16 mouse cellular contexts compared by ENCODE assay signal in genomic region chr4:130298877-130299628, GRCm38 (mm10). TPM values are rescaled to one million over a fixed set of nuclear protein-coding genes. Genes with fewer than 3 reads are reported as not detected.
DNase-seq lines count a peak whose midpoint lies in the region; ATAC-seq and TF ChIP-seq lines count a peak whose summit lies in the region.
"Had no signal": no experiment of that assay in that cellular context is flagged by ENCODE, and none has a peak within 500 bp of the region (broad histone marks: within the 10 kb centered on the region; RNA-seq: fewer than 3 reads in every experiment).

No protein-coding gene starts in this region.

- H3K4me1 ChIP-seq in liver, embryonic 12.5 days = peaks cover 75% of the 10 kb centered on the region
- H3K4me1 ChIP-seq in liver, postnatal 0 days (ENCODE audit: insufficient read depth) = peaks cover 17% of the 10 kb centered on the region
- H3K4me1 ChIP-seq in cerebellum, adult 2 months (ENCODE audit: control insufficient read depth, insufficient read depth, low read length) = peaks cover 28% of the 10 kb centered on the region
- no peaks in the 10 kb centered on the region for H3K4me1 ChIP-seq in forebrain, postnatal 0 days (ENCODE audit: insufficient read depth)

- no peak overlapping the region for H3K4me2 ChIP-seq in liver, embryonic 12.5 days
- no peak overlapping the region for H3K4me2 ChIP-seq in liver, postnatal 0 days (ENCODE audit: low read depth, low read length)
- no peak overlapping the region for H3K4me2 ChIP-seq in forebrain, postnatal 0 days (ENCODE audit: low read depth)
- H3K4me2 ChIP-seq: limb, embryonic 13.5 days had no signal

- no peak for TF ChIP-seq CTCF in liver, postnatal 0 days (IDR thresholded peaks at IDR 0.05; ENCODE audit: low read depth)
- TF ChIP-seq CTCF in cerebellum, adult 2 months (IDR thresholded peaks at IDR 0.05; ENCODE audit: borderline replicate concordance, insufficient read depth, low read depth, low read length) = no peak
- TF ChIP-seq CTCF in forebrain, postnatal 0 days (IDR thresholded peaks at IDR 0.05; ENCODE audit: low read depth) = no peak

- peak overlapping the region; percentile 99; the same call in 1 of the 2 replicates for H3K27ac ChIP-seq in liver, embryonic 12.5 days
- H3K27ac ChIP-seq in liver, postnatal 0 days (ENCODE audit: low read depth) = no peak overlapping the region
- H3K27ac ChIP-seq in cerebellum, adult 2 months (ENCODE audit: insufficient read depth, low read length) = peak overlapping the region; percentile 75
- no peak overlapping the region for H3K27ac ChIP-seq in forebrain, postnatal 0 days (ENCODE audit: low read depth, low read length)
- H3K27ac ChIP-seq: limb, embryonic 13.5 days had no signal

- 0 out of 2 replicates have a peak overlapping the region, but pooled peaks have one; percentile 9 for H3K9ac ChIP-seq in liver, embryonic 12.5 days
- no peak overlapping the region for H3K9ac ChIP-seq in liver, postnatal 0 days (replicated peaks)
- no peak overlapping the region for H3K9ac ChIP-seq in forebrain, postnatal 0 days

- 75% methylated on average over 11 of the region's 11 CpGs for WGBS in liver, embryonic 12.5 days (ENCODE audit: insufficient replicate concordance)
- WGBS in liver, postnatal 0 days (ENCODE audit: insufficient replicate concordance) = 77% methylated on average over 11 of the region's 11 CpGs
- WGBS in cerebellum, adult 2 months = 17% methylated on average over 11 of the region's 11 CpGs
- 59% methylated on average over 11 of the region's 11 CpGs for WGBS in forebrain, postnatal 0 days

- no peak for DNase-seq in liver, postnatal 0 days
- peak; percentile 78 to 87 for DNase-seq in cerebellum, adult 2 months
- peak; percentile 79 to 90 for DNase-seq in heart, adult 18-20 months
- DNase-seq in heart, postnatal 4 days = peak; percentile 83
- no peak for DNase-seq in right cerebral cortex, adult 2 months (ENCODE audit: low spot score in 2 of 2)
- DNase-seq in retina, postnatal 1 day = no peak
- DNase-seq in forebrain, postnatal 0 days = no peak
- DNase-seq: lung, postnatal 4 days; thymus, postnatal 4 days had no signal

- no peak for TF ChIP-seq EP300 in liver, postnatal 0 days (IDR thresholded peaks at IDR 0.05; ENCODE audit: low read depth)

- H3K4me3 ChIP-seq in liver, embryonic 12.5 days = no peak overlapping the region
- H3K4me3 ChIP-seq in liver, postnatal 0 days (ENCODE audit: low read depth, low read length) = no peak overlapping the region
- H3K4me3 ChIP-seq in cerebellum, adult 2 months (replicated peaks; ENCODE audit: insufficient read depth, low read depth, low read length) = no peak overlapping the region
- no peak overlapping the region for H3K4me3 ChIP-seq in forebrain, postnatal 0 days (ENCODE audit: low read depth, low read length)
- H3K4me3 ChIP-seq: limb, embryonic 13.5 days had no signal

- no peaks in the 10 kb centered on the region for H3K9me3 ChIP-seq in liver, embryonic 12.5 days (replicated peaks)
- H3K9me3 ChIP-seq in liver, postnatal 0 days (ENCODE audit: low read length) = no peaks in the 10 kb centered on the region
- H3K9me3 ChIP-seq in forebrain, postnatal 0 days (ENCODE audit: low read length) = no peaks in the 10 kb centered on the region
- H3K9me3 ChIP-seq: limb, embryonic 13.5 days had no signal

- H3K36me3 ChIP-seq in liver, embryonic 12.5 days = no peaks in the 10 kb centered on the region
- no peaks in the 10 kb centered on the region for H3K36me3 ChIP-seq in liver, postnatal 0 days (replicated peaks; ENCODE audit: insufficient read depth, low read length)
- H3K36me3 ChIP-seq in forebrain, postnatal 0 days (ENCODE audit: insufficient read depth) = no peaks in the 10 kb centered on the region
- H3K36me3 ChIP-seq: limb, embryonic 13.5 days had no signal

- H3K27me3 ChIP-seq in liver, embryonic 12.5 days (replicated peaks) = peaks cover 17% of the 10 kb centered on the region
- H3K27me3 ChIP-seq in liver, postnatal 0 days (ENCODE audit: insufficient read depth, low read length) = no peaks in the 10 kb centered on the region
- H3K27me3 ChIP-seq in cerebellum, adult 2 months (ENCODE audit: control insufficient read depth, insufficient read depth, low read length) = no peaks in the 10 kb centered on the region
- H3K27me3 ChIP-seq in forebrain, postnatal 0 days (ENCODE audit: insufficient read depth, low read length) = no peaks in the 10 kb centered on the region

- ATAC-seq in liver, embryonic 12.5 days = no peak
- ATAC-seq in liver, postnatal 0 days = no peak
- ATAC-seq in forebrain, postnatal 0 days = no peak
- ATAC-seq: intestine, postnatal 0 days had no signal

- no peak for TF ChIP-seq POLR2A in cerebellum, adult 2 months (IDR thresholded peaks at IDR 0.05; ENCODE audit: borderline replicate concordance, insufficient read depth, low read length)

RNA-seq across cellular contexts. Expression of gene Fabp3, which starts 9.3 kb away (rescaled TPM):
- polyA plus RNA-seq in liver, embryonic 12.5 days (2016; fragmentation: Nextera tagmentation; extraction: Ambion mirVana) = 1.3 and 1.5 TPM in 2 replicates
- 1.3 and 26.0 TPM in 2 replicates for polyA plus RNA-seq in liver, postnatal 0 days (2015; fragmentation: Nextera tagmentation; extraction: Ambion mirVana)
- 196 and 220 TPM in 2 replicates for polyA plus RNA-seq in cerebellum, adult 2 months (2012; rRNA removed)
- total RNA-seq in heart, adult 18-20 months (2021) = 1,000 to 10,000 TPM; 5,802 to 6,041 TPM
- total RNA-seq in heart, postnatal 4 days (2021) = 1,000 to 10,000 TPM; 6,197 to 6,868 TPM
- 129 and 201 TPM in 2 replicates for total RNA-seq in forebrain, postnatal 0 days (2014; rRNA removed)
- polyA plus RNA-seq in forebrain, postnatal 0 days (2015; fragmentation: Nextera tagmentation; extraction: Ambion mirVana) = 318 and 358 TPM in 2 replicates

RNA-seq across cellular contexts. Expression of gene Gm10570, which starts 9.4 kb away (rescaled TPM):
- not detected in 2 replicates for polyA plus RNA-seq in liver, embryonic 12.5 days (2016; fragmentation: Nextera tagmentation; extraction: Ambion mirVana)
- polyA plus RNA-seq in liver, postnatal 0 days (2015; fragmentation: Nextera tagmentation; extraction: Ambion mirVana) = not detected in 2 replicates
- polyA plus RNA-seq in cerebellum, adult 2 months (2012; rRNA removed) = 1.6 and 1.7 TPM in 2 replicates
- not detected for total RNA-seq in heart, adult 18-20 months (2021)
- total RNA-seq in heart, postnatal 4 days (2021) = under 1 TPM; 0.59 to 0.60 TPM
- total RNA-seq in forebrain, postnatal 0 days (2014; rRNA removed) = 1.1 and 1.8 TPM in 2 replicates
- polyA plus RNA-seq in forebrain, postnatal 0 days (2015; fragmentation: Nextera tagmentation; extraction: Ambion mirVana) = 1.0 and 1.2 TPM in 2 replicates
- total RNA-seq: adrenal gland, adult 18-20 months had no signal
- polyA plus RNA-seq: forebrain, embryonic 11.5 days; intestine, postnatal 0 days; limb, embryonic 13.5 days; neural tube, embryonic 11.5 days; small intestine, adult 2 months had no signal

RNA-seq across cellular contexts. Expression of gene Serinc2, which starts 20.0 kb away (rescaled TPM):
- polyA plus RNA-seq in liver, embryonic 12.5 days (2016; fragmentation: Nextera tagmentation; extraction: Ambion mirVana) = 1.7 and 3.1 TPM in 2 replicates
- polyA plus RNA-seq in liver, postnatal 0 days (2015; fragmentation: Nextera tagmentation; extraction: Ambion mirVana) = 3.4 and 4.4 TPM in 2 replicates
- 39.6 and 46.5 TPM in 2 replicates for polyA plus RNA-seq in cerebellum, adult 2 months (2012; rRNA removed)
- 1 to 10 TPM; 2.0 to 2.2 TPM for total RNA-seq in heart, adult 18-20 months (2021)
- 1 to 10 TPM; 2.7 to 3.8 TPM for total RNA-seq in heart, postnatal 4 days (2021)
- 12.7 and 14.0 TPM in 2 replicates for total RNA-seq in forebrain, postnatal 0 days (2014; rRNA removed)
- polyA plus RNA-seq in forebrain, postnatal 0 days (2015; fragmentation: Nextera tagmentation; extraction: Ambion mirVana) = 22.5 and 24.2 TPM in 2 replicates

Comparison
In these comparisons a context has a peak if more than half of its experiments do, and no peak if none do; other contexts are left out.
1. H3K27ac ChIP-seq: peak in liver, embryonic 12.5 days (single experiment) and cerebellum, adult 2 months (single experiment); none in liver, postnatal 0 days (single experiment) and forebrain, postnatal 0 days (single experiment).
2. DNase-seq: peak in cerebellum, adult 2 months (2 of 2), heart, adult 18-20 months (2 of 2) and heart, postnatal 4 days (single experiment); none in liver, postnatal 0 days (single experiment), right cerebral cortex, adult 2 months (0 of 2), retina, postnatal 1 day (single experiment) and forebrain, postnatal 0 days (single experiment).